Mouse (Mus musculus) lung, embryonic 16.5 days (tissue): ENCODE measurements around the gene Paqr7. TPM values are rescaled to one million over a fixed set of nuclear protein-coding genes. Genes with fewer than 3 reads are reported as not detected.

Experiments used
- ATAC-seq: fragments of 200-750 bp; cut with Nextera tagmentation; 2 replicates; pipeline ENCODE4 v1.8.0; 2017; ENCODE audit warnings: low read depth, mild to moderate bottlenecking, moderate library complexity
- H3K27ac ChIP-seq: fragments of 300-500 bp; sonication (generic); 2 replicates; pipeline ENCODE4 v1.5.1; 2014; ENCODE audit warnings: mild to moderate bottlenecking, control low read depth, low read length
- H3K27me3 ChIP-seq: fragments of 300-500 bp; sonication (generic); 2 replicates; pipeline ENCODE4 v1.6.1; 2014; ENCODE audit warnings: low read depth, low read length, mixed read lengths; ENCODE audit not compliant: control insufficient read depth, insufficient read depth
- H3K36me3 ChIP-seq: fragments of 300-500 bp; sonication (generic); 2 replicates; pipeline ENCODE4 v1.6.1; 2014; ENCODE audit warnings: low read length; ENCODE audit not compliant: control insufficient read depth, insufficient read depth
- H3K4me1 ChIP-seq: fragments of 300-500 bp; sonication (generic); replicated peaks from 2 replicates; pipeline ENCODE4 v1.6.1; 2014; ENCODE audit warnings: low read length, mixed read lengths; ENCODE audit not compliant: control insufficient read depth, insufficient read depth
- H3K4me2 ChIP-seq: fragments of 300-500 bp; sonication (generic); 2 replicates; pipeline ENCODE4 v1.6.1; 2014; ENCODE audit warnings: low read depth, low read length, control low read depth
- H3K4me3 ChIP-seq: fragments of 300-500 bp; sonication (generic); 2 replicates; pipeline ENCODE4 v1.5.1; 2014; ENCODE audit warnings: mild to moderate bottlenecking, low read length, control low read depth
- H3K9ac ChIP-seq: fragments of 300-500 bp; sonication (generic); 2 replicates; pipeline ENCODE4 v1.6.1; 2014; ENCODE audit warnings: low read length, control low read depth
- H3K9me3 ChIP-seq: fragments of 300-500 bp; sonication (generic); 2 replicates; pipeline ENCODE4 v1.6.1; 2016; ENCODE audit warnings: low read length; ENCODE audit not compliant: control insufficient read depth
- WGBS: fragments of 180-500 bp; shearing (Covaris S2); extraction: QIAGEN DNeasy Blood & Tissue Kit; methylation state at CpG from one replicate; pipeline ENCODE4 v1.1.7; 2014; 5-methylcytosine and 5-hydroxymethylcytosine counted together
- polyA plus RNA-seq: library from polyadenylated mRNA; unstranded; fragments of >200 nt; fragmentation: Nextera tagmentation; extraction: Ambion mirVana; gene quantifications from 2 replicates; pipeline ENCODE4 v1.2.1, GENCODE M21; 2015

Paqr7 gene
- polyA plus RNA-seq, 1 experiment from 2014 or later = 6.9 TPM

DNA sequence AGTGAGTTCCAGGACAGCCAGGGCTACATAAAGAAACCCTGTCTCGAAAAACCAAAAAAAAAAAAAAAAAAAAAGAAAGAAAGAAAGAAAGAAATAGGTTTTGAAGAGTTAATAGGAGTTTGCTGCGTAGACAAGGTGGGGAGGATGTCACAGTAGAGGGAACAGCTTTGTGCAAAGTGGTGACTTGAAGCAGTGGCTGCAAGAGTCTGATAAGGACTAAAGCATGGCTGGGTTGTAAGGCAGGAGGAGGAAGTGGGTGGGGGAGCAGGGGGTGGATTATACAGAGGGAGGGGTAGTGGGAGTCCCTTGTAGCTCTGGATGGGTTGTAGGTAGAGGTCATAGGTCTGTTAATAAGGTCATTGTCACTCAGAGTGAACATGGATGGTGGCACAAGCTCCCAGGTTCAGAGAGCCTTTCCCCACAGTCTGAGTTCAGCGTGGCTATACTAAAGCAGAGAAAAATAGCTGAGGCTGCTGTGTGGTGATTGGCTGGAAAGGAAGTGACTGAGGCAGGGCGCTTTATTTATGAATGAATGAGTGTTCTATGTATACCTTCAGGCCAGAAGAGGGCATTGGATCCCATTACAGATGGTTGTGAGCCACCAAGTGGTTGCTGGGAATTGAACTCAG, 9.6 kb downstream of the Paqr7 start:
- no peaks in the 10 kb centered on the region for H3K27me3 ChIP-seq
- H3K4me2 ChIP-seq = no peak overlapping the region
- no peaks in the 10 kb centered on the region; the same call in 1 of the 2 replicates for H3K36me3 ChIP-seq
- H3K9ac ChIP-seq = no peak overlapping the region
- WGBS = 55% methylated on average over 3 of the region's 4 CpGs
- no peak overlapping the region for H3K4me3 ChIP-seq
- H3K27ac ChIP-seq = no peak overlapping the region
- no peak for ATAC-seq
- H3K9me3 ChIP-seq = no peaks in the 10 kb centered on the region
- H3K4me1 ChIP-seq = no peaks in the 10 kb centered on the region

DNA sequence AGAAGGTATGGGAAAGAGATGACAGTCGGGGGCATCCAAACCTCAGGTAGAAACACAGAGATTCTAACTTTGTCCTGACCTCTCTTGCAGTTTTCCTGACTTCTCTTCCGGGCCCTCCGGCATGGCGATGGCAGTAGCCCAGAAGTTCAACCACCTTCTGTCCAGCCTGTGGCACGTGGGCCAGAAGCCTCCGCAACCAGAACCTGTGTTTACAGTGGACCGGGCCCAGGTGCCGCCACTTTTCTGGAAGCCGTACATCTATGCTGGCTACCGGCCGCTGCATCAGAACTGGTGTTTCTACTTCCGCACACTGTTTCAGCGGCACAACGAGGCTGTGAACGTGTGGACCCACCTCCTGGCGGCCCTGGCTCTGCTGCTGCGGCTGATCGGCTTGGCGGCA, 10.2 kb downstream of the Paqr7 start:
- Histone ChIP-seq H3K4me1 (peaks cover under 1% of the 10 kb centered on the region), H3K9me3 (no peaks in the 10 kb centered on the region), H3K4me3 (no peak overlapping the region), H3K36me3 (no peaks in the 10 kb centered on the region; the same call in 1 of the 2 replicates), H3K9ac (no peak overlapping the region), H3K27me3 (no peaks in the 10 kb centered on the region), H3K27ac (no peak overlapping the region), H3K4me2 (no peak overlapping the region)
- WGBS = 85% methylated on average over 19 of the region's 19 CpGs
- no peak for ATAC-seq

DNA sequence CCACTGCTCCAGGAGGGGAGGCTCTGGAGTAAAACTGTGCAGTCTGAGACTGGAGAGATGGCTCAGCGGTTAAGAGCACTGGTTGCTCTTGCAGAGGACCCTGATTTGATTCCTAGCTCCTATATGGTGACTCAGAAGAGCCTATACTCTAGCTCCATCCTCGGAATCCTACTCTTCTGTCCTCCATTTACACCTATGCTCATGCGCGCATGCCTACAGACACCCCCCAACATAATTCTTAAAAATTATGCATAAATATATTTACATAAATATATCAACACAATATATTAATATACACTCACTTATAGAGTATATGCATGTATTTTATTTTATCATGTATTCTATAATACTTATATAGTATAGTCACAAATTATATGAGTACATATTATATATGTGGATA, 13.9 kb downstream of the Paqr7 start:
- ATAC-seq = peak; percentile 6; the same call in 1 of the 2 replicates
- Histone ChIP-seq H3K27me3 (no peaks in the 10 kb centered on the region), H3K9me3 (no peaks in the 10 kb centered on the region), H3K36me3 (no peaks in the 10 kb centered on the region; the same call in 1 of the 2 replicates), H3K4me3 (peak overlapping the region; percentile 69), H3K4me2 (peak overlapping the region; percentile 81), H3K4me1 (peaks cover 20% of the 10 kb centered on the region), H3K27ac (no peak overlapping the region), H3K9ac (no peak overlapping the region)
- 73% methylated on average over 4 of the region's 4 CpGs for WGBS

DNA sequence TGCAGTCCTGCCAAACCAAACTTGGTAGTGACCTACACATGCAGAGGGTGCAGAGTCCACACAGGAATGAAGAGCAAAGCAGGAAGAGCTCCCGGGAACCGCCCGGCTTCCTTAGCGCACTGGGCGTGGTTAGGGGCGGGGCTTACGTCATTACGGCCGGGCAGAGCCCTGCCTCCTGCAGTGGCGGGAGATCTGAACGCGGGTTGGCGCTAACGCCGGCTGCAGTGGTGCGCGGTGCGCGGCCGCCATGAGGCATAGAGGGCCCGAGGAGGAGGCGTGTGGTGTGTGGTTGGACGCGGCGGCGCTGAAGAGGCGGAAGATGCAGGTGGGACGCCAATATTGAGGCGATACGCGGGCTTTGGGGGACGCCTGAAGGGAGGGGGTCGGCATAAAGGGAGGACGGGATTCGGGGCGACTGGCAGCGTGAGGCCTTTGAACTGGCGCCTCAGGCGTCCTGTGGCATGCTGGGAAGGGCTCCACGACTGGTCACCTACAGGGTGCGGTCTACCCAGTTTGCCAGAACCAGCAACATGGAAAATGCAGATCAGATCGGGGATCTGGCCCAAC, 14.4 kb downstream of the Paqr7 start, which contains the start of gene Aunip:
Gene Aunip, plus strand, starts transcription at position 155 of the 567 bp plus-strand sequence.
- Histone ChIP-seq H3K4me1 (peaks cover 20% of the 10 kb centered on the region), H3K9me3 (no peaks in the 10 kb centered on the region), H3K27me3 (no peaks in the 10 kb centered on the region), H3K4me2 (peak within 1 kb of the TSS; percentile 81), H3K4me3 (peak within 1 kb of the TSS; percentile 69), H3K9ac (peak within 1 kb of the TSS; percentile 70), H3K27ac (no peak within 1 kb of the TSS), H3K36me3 (no peaks in the 10 kb centered on the region; the same call in 1 of the 2 replicates)
- WGBS = under 1% methylated on average over 42 of the region's 42 CpGs
- ATAC-seq = peak; percentile 95

DNA sequence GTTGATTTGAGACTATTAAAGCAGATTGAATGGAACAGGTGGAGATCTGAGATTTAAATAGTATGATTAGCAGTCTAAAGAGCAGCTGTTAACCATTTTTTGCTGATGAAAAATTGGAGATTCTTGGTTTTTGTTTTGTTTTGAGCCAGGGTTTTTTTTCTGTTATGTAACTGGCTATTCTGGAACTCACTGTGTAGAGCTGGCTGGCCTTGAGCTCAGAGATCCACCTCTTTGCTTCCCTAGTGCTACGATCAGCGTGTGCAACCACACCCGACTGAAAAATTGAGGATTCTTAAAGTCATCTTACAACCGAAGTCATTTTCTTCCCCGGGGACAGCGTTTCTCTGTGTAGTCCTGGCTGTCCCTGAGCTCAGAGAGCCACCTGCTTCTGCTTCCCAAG, 15.2 kb downstream of the Paqr7 start:
- no peak for ATAC-seq
- WGBS = 55% methylated on average over 6 of the region's 6 CpGs
- peak overlapping the region; percentile 39 for H3K9ac ChIP-seq
- no peaks in the 10 kb centered on the region for H3K9me3 ChIP-seq
- H3K27ac ChIP-seq = no peak overlapping the region
- H3K4me1 ChIP-seq = peaks cover 22% of the 10 kb centered on the region
- peak overlapping the region; percentile 69 for H3K4me3 ChIP-seq
- H3K4me2 ChIP-seq = peak overlapping the region; percentile 81
- no peaks in the 10 kb centered on the region for H3K27me3 ChIP-seq
- no peaks in the 10 kb centered on the region; the same call in 1 of the 2 replicates for H3K36me3 ChIP-seq

DNA sequence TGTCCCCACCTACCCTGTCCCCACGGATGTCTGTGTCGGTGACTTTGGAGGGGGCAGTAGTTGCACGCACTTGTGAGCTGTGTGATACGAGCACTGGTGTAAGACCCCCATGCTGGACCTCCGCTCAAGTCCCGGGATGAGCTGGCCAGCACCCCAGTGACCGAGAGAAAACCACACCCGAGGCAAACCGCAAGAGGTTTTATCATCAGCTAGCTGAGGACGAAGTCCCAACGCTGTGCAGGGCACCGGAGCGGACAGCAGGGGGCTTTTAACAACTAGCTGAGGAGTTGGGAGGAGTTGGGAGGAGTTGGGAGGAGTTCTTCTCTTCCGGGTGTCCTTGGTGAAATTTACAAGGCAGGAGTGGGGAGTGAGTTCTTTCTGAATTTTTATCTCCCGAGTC, 16.3 kb downstream of the Paqr7 start:
- Histone ChIP-seq H3K36me3 (no peaks in the 10 kb centered on the region), H3K27ac (no peak overlapping the region), H3K4me2 (peak overlapping the region; percentile 56), H3K4me1 (peaks cover 27% of the 10 kb centered on the region), H3K9me3 (no peaks in the 10 kb centered on the region), H3K9ac (no peak overlapping the region), H3K27me3 (no peaks in the 10 kb centered on the region), H3K4me3 (peak overlapping the region; percentile 26)
- WGBS = 14% methylated on average over 14 of the region's 15 CpGs
- peak; percentile 49 for ATAC-seq

DNA sequence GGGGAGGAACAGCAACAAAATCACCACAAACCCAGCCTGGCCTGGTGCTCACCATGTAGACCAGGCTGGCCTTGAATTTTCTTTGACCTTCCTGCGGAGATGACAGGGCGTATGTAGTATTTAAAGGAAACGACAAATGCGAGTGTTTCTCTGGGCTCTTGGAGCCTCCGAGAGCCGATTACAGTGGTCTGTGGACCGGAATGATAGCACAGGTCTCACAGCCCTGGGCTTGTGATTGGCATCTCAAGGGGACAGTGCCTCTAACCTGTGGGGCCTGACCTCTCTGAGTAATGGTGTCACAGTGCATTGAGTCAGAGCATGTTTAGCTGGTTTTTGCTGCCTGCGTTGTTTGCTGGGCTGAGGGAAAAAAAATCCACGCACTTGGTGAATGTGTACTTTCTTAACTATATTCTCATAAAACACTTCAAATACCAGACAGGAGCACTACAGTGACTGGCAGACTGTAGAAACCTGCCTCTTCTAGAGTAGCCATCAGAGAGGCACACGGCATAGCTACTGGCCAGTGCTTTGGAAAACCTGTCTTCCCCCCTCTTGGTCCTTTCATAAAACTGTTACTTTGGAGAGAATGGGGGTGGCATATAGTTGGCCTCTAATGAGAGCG, 17.9 kb downstream of the Paqr7 start:
- Histone ChIP-seq H3K36me3 (no peaks in the 10 kb centered on the region), H3K4me1 (peaks cover 27% of the 10 kb centered on the region), H3K9me3 (no peaks in the 10 kb centered on the region), H3K4me2 (no peak overlapping the region), H3K4me3 (no peak overlapping the region), H3K27ac (peak overlapping the region; percentile 60), H3K9ac (no peak overlapping the region; the same call in 1 of the 2 replicates), H3K27me3 (no peaks in the 10 kb centered on the region)
- 71% methylated on average over 11 of the region's 11 CpGs for WGBS
- no peak for ATAC-seq

DNA sequence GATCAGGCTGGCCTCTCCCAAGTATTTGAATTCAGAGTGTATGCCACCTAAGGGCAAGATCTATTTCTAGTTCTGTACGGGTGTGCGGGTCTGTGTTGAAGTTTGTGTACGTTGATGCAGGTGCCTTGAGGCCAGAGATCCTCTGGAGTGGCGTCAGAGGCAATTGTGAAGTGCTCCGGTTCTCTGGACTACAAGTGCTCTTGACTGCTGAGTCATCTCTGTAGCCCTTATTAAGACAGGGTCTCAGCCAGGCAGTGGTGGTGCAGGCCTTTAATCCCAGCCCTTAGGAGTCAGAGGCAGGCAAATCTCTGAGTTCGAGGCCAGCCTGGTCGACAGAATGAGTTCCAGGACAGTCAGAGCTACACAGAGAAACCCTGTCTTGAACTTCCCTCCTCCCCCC, 19.1 kb downstream of the Paqr7 start:
- Histone ChIP-seq H3K27me3 (no peaks in the 10 kb centered on the region), H3K4me2 (no peak overlapping the region), H3K9ac (no peak overlapping the region), H3K9me3 (no peaks in the 10 kb centered on the region), H3K4me3 (no peak overlapping the region), H3K27ac (peak overlapping the region; percentile 45; the same call in 1 of the 2 replicates), H3K36me3 (no peaks in the 10 kb centered on the region; the same call in 1 of the 2 replicates), H3K4me1 (peaks cover 27% of the 10 kb centered on the region)
- WGBS = 42% methylated on average over 7 of the region's 7 CpGs
- ATAC-seq = no peak

DNA sequence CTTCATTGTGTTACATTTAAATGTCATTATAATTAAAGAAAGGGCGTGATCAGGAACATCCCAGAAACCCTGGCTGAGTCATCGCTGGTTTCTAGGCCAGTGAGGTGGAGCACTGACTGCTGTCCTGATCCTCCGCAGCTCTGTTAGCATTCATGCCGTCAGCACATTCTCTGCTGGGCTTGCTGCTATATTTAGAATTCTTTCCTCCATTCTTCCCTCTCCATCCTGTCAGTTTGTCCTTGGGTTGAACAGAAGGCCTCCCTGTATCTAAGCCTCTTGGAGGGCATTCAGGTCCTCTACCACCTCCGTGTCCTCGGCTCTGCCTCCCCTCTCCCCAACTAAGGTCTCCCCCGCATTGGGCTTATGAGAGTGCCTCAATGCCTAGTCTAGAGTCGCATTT, 20.5 kb downstream of the Paqr7 start:
- H3K27ac ChIP-seq = no peak overlapping the region; the same call in 1 of the 2 replicates
- no peak overlapping the region for H3K4me2 ChIP-seq
- H3K4me1 ChIP-seq = peaks cover 23% of the 10 kb centered on the region
- 65% methylated on average over 8 of the region's 8 CpGs for WGBS
- H3K9me3 ChIP-seq = no peaks in the 10 kb centered on the region
- H3K36me3 ChIP-seq = peaks cover 2% of the 10 kb centered on the region; the same call in 1 of the 2 replicates
- ATAC-seq = no peak
- no peak overlapping the region for H3K9ac ChIP-seq
- H3K27me3 ChIP-seq = no peaks in the 10 kb centered on the region
- no peak overlapping the region for H3K4me3 ChIP-seq
